Mouse (Mus musculus) megakaryocyte, embryonic 14.5 days (primary cell): ENCODE data around the gene Zfand2a. TPM values are rescaled to one million over a fixed set of nuclear protein-coding genes. Genes with fewer than 3 reads are reported as not detected.

Experiments used
- H3K27me3 ChIP-seq: replicated peaks from 2 replicates; pipeline ENCODE3; 2012; ENCODE audit warnings: inconsistent platforms
- H3K36me3 ChIP-seq: replicated peaks from 2 replicates; pipeline ENCODE3; 2012; ENCODE audit warnings: low read length, inconsistent platforms, mixed read lengths
- H3K4me1 ChIP-seq: 2 replicates; pipeline ENCODE4 v1.6.1; 2012; ENCODE audit warnings: inconsistent platforms
- H3K4me3 ChIP-seq: replicated peaks from 2 replicates; pipeline ENCODE3; 2012; ENCODE audit warnings: moderate library complexity, mild to moderate bottlenecking, inconsistent platforms
- H3K9me3 ChIP-seq: 2 replicates; pipeline ENCODE4 v1.6.1; 2012; ENCODE audit warnings: inconsistent platforms
- FLI1 ChIP-seq: IDR thresholded peaks from 2 replicates; pipeline ENCODE4 v1.6.1; 2012; ENCODE audit warnings: low read length, inconsistent platforms, mixed read lengths
- GATA1 ChIP-seq: IDR thresholded peaks from 3 replicates; pipeline ENCODE4 v1.6.1; 2012; ENCODE audit warnings: mixed read lengths, low read length, inconsistent platforms, borderline replicate concordance
- polyA plus RNA-seq: library from polyadenylated mRNA; stranded (reverse); fragments of >175 nt; gene quantifications from 2 replicates; pipeline ENCODE4 v1.2.3, GENCODE M21; 2012; ENCODE audit warnings: low replicate concordance; ENCODE audit not compliant: insufficient read depth

The Zfand2a gene
- polyA plus RNA-seq = 0.53 and 3.6 TPM in 2 replicates

GRCm38 (mm10) chr5:139484185-139484814 lies at the start of gene Zfand2a:
TSS of gene Zfand2a (minus strand) at chr5:139484549.
- peaks cover 25% of the 10 kb centered on the region for H3K4me1 ChIP-seq
- peaks cover 7% of the 10 kb centered on the region; the same call in 1 of the 2 replicates for H3K9me3 ChIP-seq
- H3K4me3 ChIP-seq = peak within 1 kb of the TSS; percentile 99
- peaks cover 34% of the 10 kb centered on the region for H3K36me3 ChIP-seq
- peaks cover 4% of the 10 kb centered on the region for H3K27me3 ChIP-seq
- 0 out of 2 replicates have a peak, but pooled peaks have one; percentile 10 for TF ChIP-seq FLI1
- no peak for TF ChIP-seq GATA1

GRCm38 (mm10) chr5:139528851-139529250 lies 44.5 kb upstream of the Zfand2a start:
- no peak for TF ChIP-seq GATA1
- TF ChIP-seq FLI1 = no peak
- Histone ChIP-seq H3K4me3 (no peak overlapping the region), H3K27me3 (peaks cover 75% of the 10 kb centered on the region), H3K4me1 (no peaks in the 10 kb centered on the region), H3K9me3 (peaks cover 1% of the 10 kb centered on the region), H3K36me3 (no peaks in the 10 kb centered on the region)

- Histone ChIP-seq H3K4me3 (no peak overlapping the region), H3K9me3 (peaks cover 11% of the 10 kb centered on the region), H3K27me3 (peaks cover 59% of the 10 kb centered on the region), H3K4me1 (0 out of 2 replicates have a peak, but pooled peaks cover 3% of the 10 kb centered on the region), H3K36me3 (no peaks in the 10 kb centered on the region)
- TF ChIP-seq GATA1 = no peak
- TF ChIP-seq FLI1 = no peak
Observed at GRCm38 (mm10) chr5:139521987-139522386, 37.6 kb upstream of the Zfand2a start.

- no peak overlapping the region for H3K4me3 ChIP-seq
- H3K27me3 ChIP-seq = peaks cover 61% of the 10 kb centered on the region
- 0 out of 2 replicates have a peak, but pooled peaks cover 3% of the 10 kb centered on the region for H3K4me1 ChIP-seq
- TF ChIP-seq FLI1 = no peak
- TF ChIP-seq GATA1 = no peak
- H3K9me3 ChIP-seq = peaks cover 11% of the 10 kb centered on the region
- no peaks in the 10 kb centered on the region for H3K36me3 ChIP-seq
Observed at GRCm38 (mm10) chr5:139520069-139520834, 35.9 kb upstream of the Zfand2a start.

DNA sequence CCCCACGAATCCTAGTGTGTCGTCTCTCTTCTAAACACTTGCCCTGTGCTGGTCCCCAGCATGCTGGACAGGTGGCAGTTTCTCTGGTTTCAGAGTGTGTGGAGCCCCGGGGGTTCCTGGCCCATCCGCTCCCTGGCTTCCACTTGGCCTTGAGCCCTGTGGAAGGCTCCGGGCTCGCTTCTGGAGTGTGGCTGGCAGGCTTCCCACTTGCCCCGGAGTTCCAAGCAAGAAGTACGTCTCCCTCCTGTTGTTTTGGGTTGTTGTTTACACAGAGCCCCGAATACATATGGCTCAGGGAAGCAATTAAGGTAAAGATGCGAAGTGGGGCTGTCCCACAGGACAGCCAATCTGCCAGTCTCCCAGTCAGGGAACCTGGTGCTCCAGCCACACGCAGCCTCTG lies 31.9 kb upstream of the Zfand2a start:
- no peak overlapping the region for H3K4me3 ChIP-seq
- TF ChIP-seq GATA1 = no peak
- no peak for TF ChIP-seq FLI1
- H3K36me3 ChIP-seq = no peaks in the 10 kb centered on the region
- H3K9me3 ChIP-seq = peaks cover 18% of the 10 kb centered on the region
- H3K4me1 ChIP-seq = 0 out of 2 replicates have a peak, but pooled peaks cover 3% of the 10 kb centered on the region
- peaks cover 58% of the 10 kb centered on the region for H3K27me3 ChIP-seq

- no peak for TF ChIP-seq FLI1
- TF ChIP-seq GATA1 = no peak
Observed at GRCm38 (mm10) chr5:139512201-139512600, 27.9 kb upstream of the Zfand2a start.

DNA sequence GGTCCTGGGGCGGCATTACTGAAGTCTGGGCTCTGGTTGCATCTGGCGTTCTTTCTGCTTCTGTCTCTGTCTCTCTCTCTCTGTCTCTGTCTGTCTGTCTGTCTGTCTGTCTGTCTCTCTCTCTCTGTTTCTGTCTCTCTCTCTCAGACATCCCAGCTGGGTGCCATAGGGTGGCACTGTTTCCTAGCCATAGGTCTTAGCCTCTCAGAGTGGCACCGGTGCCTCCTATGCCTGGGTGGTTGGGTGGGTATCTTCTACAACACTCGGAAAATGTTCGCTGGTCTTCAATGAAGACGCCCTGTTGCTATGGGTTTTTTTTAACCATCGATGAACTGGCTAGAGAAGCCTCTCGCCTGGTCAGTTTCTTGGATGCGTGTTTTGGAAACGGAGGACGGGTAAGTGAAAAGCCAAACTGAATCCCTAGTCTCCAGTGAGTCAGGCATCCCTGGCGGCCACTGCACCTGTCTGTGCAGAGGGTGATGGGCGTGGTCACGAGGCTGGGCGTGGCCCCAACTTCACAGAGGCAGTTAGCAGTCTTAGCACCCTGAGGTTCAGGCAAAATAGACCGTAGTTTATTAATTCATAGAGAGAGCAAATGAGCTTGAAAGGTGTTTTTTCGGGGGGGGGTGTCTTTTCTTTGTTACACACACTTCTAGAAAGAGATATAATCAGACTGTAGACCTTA lies 26.5 kb upstream of the Zfand2a start:
- Histone ChIP-seq H3K4me1 (peaks cover 3% of the 10 kb centered on the region), H3K27me3 (peaks cover 61% of the 10 kb centered on the region), H3K4me3 (no peak overlapping the region), H3K36me3 (no peaks in the 10 kb centered on the region), H3K9me3 (peaks cover 23% of the 10 kb centered on the region)
- TF ChIP-seq FLI1 (no peak), GATA1 (no peak)

More at GRCm38 (mm10) chr5:139512201-139512600, 27.9 kb upstream of the Zfand2a start:
- Histone ChIP-seq H3K9me3 (peaks cover 23% of the 10 kb centered on the region), H3K4me3 (no peak overlapping the region), H3K4me1 (peaks cover 3% of the 10 kb centered on the region; the same call in 1 of the 2 replicates), H3K27me3 (peaks cover 63% of the 10 kb centered on the region), H3K36me3 (no peaks in the 10 kb centered on the region)

DNA sequence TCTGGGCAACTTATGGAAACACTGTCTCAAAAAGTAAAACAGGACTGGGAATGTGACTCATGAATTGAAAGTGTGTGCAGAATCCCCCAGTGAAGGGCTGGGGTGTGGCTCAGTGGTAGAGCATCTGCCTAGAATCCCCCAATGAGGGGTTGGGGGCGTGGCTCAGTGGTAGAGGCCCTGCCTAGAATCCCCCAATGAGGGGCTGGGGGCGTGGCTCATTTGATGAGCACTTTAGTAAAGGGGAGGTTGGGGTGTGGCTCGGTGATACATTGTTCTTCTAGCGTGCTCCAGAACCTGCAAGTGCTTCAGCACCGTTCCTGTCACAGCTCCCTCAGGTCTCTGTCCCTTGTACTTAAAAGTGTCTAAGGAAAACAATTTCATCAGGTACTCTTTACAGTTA lies 21.9 kb upstream of the Zfand2a start:
- TF ChIP-seq FLI1 (no peak), GATA1 (no peak)
- Histone ChIP-seq H3K9me3 (peaks cover 9% of the 10 kb centered on the region; the same call in 1 of the 2 replicates), H3K36me3 (no peaks in the 10 kb centered on the region), H3K27me3 (peaks cover 69% of the 10 kb centered on the region), H3K4me1 (peaks cover 9% of the 10 kb centered on the region), H3K4me3 (no peak overlapping the region)

- H3K4me3 ChIP-seq = no peak overlapping the region
- H3K36me3 ChIP-seq = no peaks in the 10 kb centered on the region
- H3K27me3 ChIP-seq = peaks cover 68% of the 10 kb centered on the region
- H3K9me3 ChIP-seq = peaks cover 9% of the 10 kb centered on the region; the same call in 1 of the 2 replicates
- H3K4me1 ChIP-seq = peaks cover 6% of the 10 kb centered on the region
- TF ChIP-seq GATA1 = no peak
- TF ChIP-seq FLI1 = no peak
Observed at GRCm38 (mm10) chr5:139505073-139505606, 20.8 kb upstream of the Zfand2a start.
